Mouse (Mus musculus): ENCODE data around the gene Slc16a3. TPM values are rescaled to one million over a fixed set of nuclear protein-coding genes. Genes with fewer than 3 reads are reported as not detected.

Slc16a3 gene
- total RNA-seq (2021) = 1 to 10 TPM; 6.9 to 8.6 TPM
- long read RNA-seq, experiment 1, full-length matches to known transcripts = 14 of 16 reads
- long read RNA-seq, experiment 1, partial matches to known transcripts = 2 of 16 reads
- long read RNA-seq, experiment 1, other reads (novel, unspliced or antisense) = 0 of 16 reads
- long read RNA-seq, experiment 2, full-length matches to known transcripts = 17 of 21 reads
- long read RNA-seq, experiment 2, partial matches to known transcripts = 2 of 21 reads
- long read RNA-seq, experiment 2, other reads (novel, unspliced or antisense) = 2 of 21 reads

GRCm38 (mm10) chr11:120948328-120948727 is at the start of gene Slc16a3:
Gene Slc16a3 (plus strand): TSS chr11:120948480.
- no peak for DNase-seq (ENCODE audit: low spot score in 2 of 2)

GRCm38 (mm10) chr11:120900276-120901244 is 47.7 kb upstream of the Slc16a3 start:
- DNase-seq (ENCODE audit: low spot score in 2 of 2) = no peak

- DNase-seq (ENCODE audit: low spot score in 2 of 2) = no peak
Measured at GRCm38 (mm10) chr11:120901729-120902486, 46.4 kb upstream of the Slc16a3 start.

- no peak for DNase-seq (ENCODE audit: low spot score in 2 of 2)
Measured at GRCm38 (mm10) chr11:120902487-120903142, 45.7 kb upstream of the Slc16a3 start.

GRCm38 (mm10) chr11:120903159-120903850 is 45.0 kb upstream of the Slc16a3 start:
- no peak for DNase-seq (ENCODE audit: low spot score in 2 of 2)

GRCm38 (mm10) chr11:120904561-120904960 is 43.7 kb upstream of the Slc16a3 start:
- DNase-seq (ENCODE audit: low spot score in 2 of 2) = no peak

- DNase-seq (ENCODE audit: low spot score in 2 of 2) = peak in 1 of 2 experiments; percentile 67
Measured at GRCm38 (mm10) chr11:120905430-120905873, 42.8 kb upstream of the Slc16a3 start.

GRCm38 (mm10) chr11:120913796-120914195 is 34.5 kb upstream of the Slc16a3 start:
- DNase-seq (ENCODE audit: low spot score in 2 of 2) = no peak

- no peak for DNase-seq (ENCODE audit: low spot score in 2 of 2)
Measured at GRCm38 (mm10) chr11:120916477-120916876, 31.8 kb upstream of the Slc16a3 start.

- DNase-seq (ENCODE audit: low spot score in 2 of 2) = no peak
Measured at GRCm38 (mm10) chr11:120917756-120918155, 30.5 kb upstream of the Slc16a3 start.

- no peak for DNase-seq (ENCODE audit: low spot score in 2 of 2)
Measured at GRCm38 (mm10) chr11:120922528-120922927, 25.8 kb upstream of the Slc16a3 start.

- DNase-seq (ENCODE audit: low spot score in 2 of 2) = no peak
Measured at GRCm38 (mm10) chr11:120928468-120928867, 19.8 kb upstream of the Slc16a3 start.

GRCm38 (mm10) chr11:120931479-120931878 is 16.8 kb upstream of the Slc16a3 start:
- DNase-seq (ENCODE audit: low spot score in 2 of 2) = no peak

- DNase-seq (ENCODE audit: low spot score in 2 of 2) = peak; percentile 85 to 86
Measured at GRCm38 (mm10) chr11:120932564-120933398, 15.5 kb upstream of the Slc16a3 start, which contains the start of gene Ccdc57. Gene Ccdc57 (minus strand): TSS chr11:120932872.

- no peak for DNase-seq (ENCODE audit: low spot score in 2 of 2)
Measured at GRCm38 (mm10) chr11:120937976-120938375, 10.3 kb upstream of the Slc16a3 start.

- no peak for DNase-seq (ENCODE audit: low spot score in 2 of 2)
Measured at GRCm38 (mm10) chr11:120938795-120939194, 9.5 kb upstream of the Slc16a3 start.

GRCm38 (mm10) chr11:120939712-120940341 is 8.5 kb upstream of the Slc16a3 start:
- no peak for DNase-seq (ENCODE audit: low spot score in 2 of 2)

- no peak for DNase-seq (ENCODE audit: low spot score in 2 of 2)
Measured at GRCm38 (mm10) chr11:120940959-120941358, 7.3 kb upstream of the Slc16a3 start.

GRCm38 (mm10) chr11:120945266-120945665 is 3.0 kb upstream of the Slc16a3 start:
- DNase-seq (ENCODE audit: low spot score in 2 of 2) = no peak
